Mouse (Mus musculus): ENCODE results near the gene Kifc1.

Kifc1 gene

GRCm38 (mm10) chr17:33857816-33858215 is 32.6 kb downstream of the Kifc1 start:
- DNase-seq (ENCODE audit: inconsistent age in 2 of 2, low spot score in 1 of 2): no peak

GRCm38 (mm10) chr17:33851331-33851730 is 39.1 kb downstream of the Kifc1 start:
- no peak for DNase-seq (ENCODE audit: inconsistent age in 2 of 2, low spot score in 1 of 2)

- DNase-seq (ENCODE audit: inconsistent age in 2 of 2, low spot score in 1 of 2): no peak
These were observed 42.3 kb downstream of the Kifc1 start for GRCm38 (mm10) chr17:33848139-33848538.

- DNase-seq (ENCODE audit: inconsistent age in 2 of 2, low spot score in 1 of 2): no peak
These were observed 46.3 kb downstream of the Kifc1 start for GRCm38 (mm10) chr17:33844196-33844595.

- DNase-seq (ENCODE audit: inconsistent age in 2 of 2, low spot score in 1 of 2): peak; percentile 93 to 98
These were observed 47.3 kb downstream of the Kifc1 start, which contains the start of gene Cd320 for GRCm38 (mm10) chr17:33842966-33843795. Gene Cd320, plus strand, starts transcription at chr17:33843091.

GRCm38 (mm10) chr17:33829561-33829960 is 60.9 kb downstream of the Kifc1 start:
- DNase-seq (ENCODE audit: inconsistent age in 2 of 2, low spot score in 1 of 2): peak; percentile 31 to 61

- DNase-seq (ENCODE audit: inconsistent age in 2 of 2, low spot score in 1 of 2): peak; percentile 92 to 97
These were observed 61.6 kb downstream of the Kifc1 start for GRCm38 (mm10) chr17:33828892-33829291.

GRCm38 (mm10) chr17:33826850-33827249 is 63.6 kb downstream of the Kifc1 start:
- DNase-seq (ENCODE audit: inconsistent age in 2 of 2, low spot score in 1 of 2): peak; percentile 70 to 92

All from adrenal gland, adult (tissue).